Mouse (Mus musculus): ENCODE measurements around the gene Pgk1.

GRCm38 (mm10) chrX:106189356-106189755 lies 2.5 kb downstream of the Pgk1 start:
- TF ChIP-seq POLR2A (IDR thresholded peaks at IDR 0.05; ENCODE audit: borderline replicate concordance, insufficient read depth, low read length) (no peak), CTCF (IDR thresholded peaks at IDR 0.05; ENCODE audit: borderline replicate concordance, insufficient read depth, low read depth, low read length) (no peak)
